Mouse (Mus musculus): ENCODE results near the gene Upb1. TPM values are rescaled to one million over a fixed set of nuclear protein-coding genes. Genes with fewer than 3 reads are reported as not detected.
"Not testable (repeated sequence)": the region's sequence is repeated elsewhere in the genome, so short reads cannot be mapped to it uniquely, and the experiment has no call there.

The Upb1 gene
- polyA plus RNA-seq, 1 experiment from 2014 or later: 0.93 TPM

GRCm38 (mm10) chr10:75390156-75390555 lies 10.8 kb upstream of the Upb1 start:
- Histone ChIP-seq H3K27me3 (ENCODE audit: control insufficient read depth, insufficient read depth, low read length) (no peaks in the 10 kb centered on the region), H3K4me1 (ENCODE audit: control insufficient read depth, insufficient read depth, low read length) (no peaks in the 10 kb centered on the region), H3K9me3 (ENCODE audit: control insufficient read depth, low read length) (no peaks in the 10 kb centered on the region), H3K27ac (ENCODE audit: low read depth, low read length) (no peak overlapping the region), H3K36me3 (ENCODE audit: control insufficient read depth, insufficient read depth, low read length) (no peaks in the 10 kb centered on the region), H3K4me3 (ENCODE audit: low read length) (no peak overlapping the region), H3K4me2 (replicated peaks; ENCODE audit: low read depth, low read length) (no peak overlapping the region), H3K9ac (ENCODE audit: low read depth, low read length) (no peak overlapping the region)
- no peak for ATAC-seq (ENCODE audit: low FRiP score, low TSS enrichment)
- WGBS: 93% methylated on average over 2 of the region's 2 CpGs

GRCm38 (mm10) chr10:75390832-75391231 lies 10.1 kb upstream of the Upb1 start:
- Histone ChIP-seq H3K27me3 (ENCODE audit: control insufficient read depth, insufficient read depth, low read length) (no peaks in the 10 kb centered on the region), H3K9ac (ENCODE audit: low read depth, low read length) (no peak overlapping the region), H3K4me2 (replicated peaks; ENCODE audit: low read depth, low read length) (no peak overlapping the region), H3K4me1 (ENCODE audit: control insufficient read depth, insufficient read depth, low read length) (no peaks in the 10 kb centered on the region), H3K36me3 (ENCODE audit: control insufficient read depth, insufficient read depth, low read length) (no peaks in the 10 kb centered on the region), H3K9me3 (ENCODE audit: control insufficient read depth, low read length) (no peaks in the 10 kb centered on the region), H3K4me3 (ENCODE audit: low read length) (no peak overlapping the region), H3K27ac (ENCODE audit: low read depth, low read length) (no peak overlapping the region)
- no peak for ATAC-seq (ENCODE audit: low FRiP score, low TSS enrichment)
- WGBS: 86% methylated on average over 4 of the region's 4 CpGs

- Histone ChIP-seq H3K27me3 (ENCODE audit: control insufficient read depth, insufficient read depth, low read length) (no peaks in the 10 kb centered on the region), H3K4me3 (ENCODE audit: low read length) (no peak overlapping the region), H3K9me3 (ENCODE audit: control insufficient read depth, low read length) (no peaks in the 10 kb centered on the region), H3K9ac (ENCODE audit: low read depth, low read length) (no peak overlapping the region), H3K27ac (ENCODE audit: low read depth, low read length) (no peak overlapping the region), H3K36me3 (ENCODE audit: control insufficient read depth, insufficient read depth, low read length) (no peaks in the 10 kb centered on the region), H3K4me1 (ENCODE audit: control insufficient read depth, insufficient read depth, low read length) (no peaks in the 10 kb centered on the region), H3K4me2 (replicated peaks; ENCODE audit: low read depth, low read length) (no peak overlapping the region)
- no peak for ATAC-seq (ENCODE audit: low FRiP score, low TSS enrichment)
- WGBS: 86% methylated on average over 8 of the region's 8 CpGs
Observed at GRCm38 (mm10) chr10:75394796-75395195, 6.1 kb upstream of the Upb1 start.

- no peak overlapping the region for H3K4me2 ChIP-seq (replicated peaks; ENCODE audit: low read depth, low read length)
- WGBS: 57% methylated on average over 14 of the region's 14 CpGs
- ATAC-seq (ENCODE audit: low FRiP score, low TSS enrichment): no peak
- no peaks in the 10 kb centered on the region for H3K27me3 ChIP-seq (ENCODE audit: control insufficient read depth, insufficient read depth, low read length)
- no peaks in the 10 kb centered on the region for H3K36me3 ChIP-seq (ENCODE audit: control insufficient read depth, insufficient read depth, low read length)
- no peak overlapping the region for H3K4me3 ChIP-seq (ENCODE audit: low read length)
- no peaks in the 10 kb centered on the region for H3K4me1 ChIP-seq (ENCODE audit: control insufficient read depth, insufficient read depth, low read length)
- no peak overlapping the region for H3K9ac ChIP-seq (ENCODE audit: low read depth, low read length)
- H3K27ac ChIP-seq (ENCODE audit: low read depth, low read length): no peak overlapping the region
- no peaks in the 10 kb centered on the region for H3K9me3 ChIP-seq (ENCODE audit: control insufficient read depth, low read length)
Observed at GRCm38 (mm10) chr10:75396966-75397365, 3.9 kb upstream of the Upb1 start.

GRCm38 (mm10) chr10:75405916-75406315 lies 5.0 kb downstream of the Upb1 start:
- H3K4me3 ChIP-seq (ENCODE audit: low read length): no peak overlapping the region
- H3K4me2 ChIP-seq (replicated peaks; ENCODE audit: low read depth, low read length): no peak overlapping the region
- H3K9me3 ChIP-seq (ENCODE audit: control insufficient read depth, low read length): no peaks in the 10 kb centered on the region
- no peaks in the 10 kb centered on the region for H3K36me3 ChIP-seq (ENCODE audit: control insufficient read depth, insufficient read depth, low read length)
- H3K4me1 ChIP-seq (ENCODE audit: control insufficient read depth, insufficient read depth, low read length): 0 out of 2 replicates have a peak, but pooled peaks cover under 1% of the 10 kb centered on the region
- H3K27me3 ChIP-seq (ENCODE audit: control insufficient read depth, insufficient read depth, low read length): no peaks in the 10 kb centered on the region
- no peak overlapping the region for H3K9ac ChIP-seq (ENCODE audit: low read depth, low read length)
- H3K27ac ChIP-seq (ENCODE audit: low read depth, low read length): no peak overlapping the region
- 85% methylated on average over 8 of the region's 8 CpGs for WGBS
- no peak for ATAC-seq (ENCODE audit: low FRiP score, low TSS enrichment)

- H3K4me3 ChIP-seq (ENCODE audit: low read length): no peak overlapping the region
- no peak for ATAC-seq (ENCODE audit: low FRiP score, low TSS enrichment)
- no peaks in the 10 kb centered on the region for H3K9me3 ChIP-seq (ENCODE audit: control insufficient read depth, low read length)
- H3K4me2 ChIP-seq (replicated peaks; ENCODE audit: low read depth, low read length): 0 out of 2 replicates have a peak overlapping the region, but pooled peaks have one; percentile 12
- H3K4me1 ChIP-seq (ENCODE audit: control insufficient read depth, insufficient read depth, low read length): 0 out of 2 replicates have a peak, but pooled peaks cover 4% of the 10 kb centered on the region
- no peak overlapping the region for H3K27ac ChIP-seq (ENCODE audit: low read depth, low read length)
- no peak overlapping the region for H3K9ac ChIP-seq (ENCODE audit: low read depth, low read length)
- 47% methylated on average over 13 of the region's 13 CpGs for WGBS
- no peaks in the 10 kb centered on the region for H3K27me3 ChIP-seq (ENCODE audit: control insufficient read depth, insufficient read depth, low read length)
- no peaks in the 10 kb centered on the region for H3K36me3 ChIP-seq (ENCODE audit: control insufficient read depth, insufficient read depth, low read length)
Observed at GRCm38 (mm10) chr10:75406755-75407154, 5.8 kb downstream of the Upb1 start.

GRCm38 (mm10) chr10:75407741-75408140 lies 6.8 kb downstream of the Upb1 start:
- Histone ChIP-seq H3K9me3 (ENCODE audit: control insufficient read depth, low read length) (no peaks in the 10 kb centered on the region), H3K4me1 (ENCODE audit: control insufficient read depth, insufficient read depth, low read length) (0 out of 2 replicates have a peak, but pooled peaks cover 4% of the 10 kb centered on the region), H3K9ac (ENCODE audit: low read depth, low read length) (no peak overlapping the region), H3K27me3 (ENCODE audit: control insufficient read depth, insufficient read depth, low read length) (no peaks in the 10 kb centered on the region), H3K4me2 (replicated peaks; ENCODE audit: low read depth, low read length) (no peak overlapping the region), H3K36me3 (ENCODE audit: control insufficient read depth, insufficient read depth, low read length) (no peaks in the 10 kb centered on the region), H3K27ac (ENCODE audit: low read depth, low read length) (no peak overlapping the region), H3K4me3 (ENCODE audit: low read length) (no peak overlapping the region)
- ATAC-seq (ENCODE audit: low FRiP score, low TSS enrichment): no peak
- WGBS: 81% methylated on average over 4 of the region's 4 CpGs

- not testable (repeated sequence) for H3K27ac ChIP-seq (ENCODE audit: low read depth, low read length); H3K4me3 ChIP-seq (ENCODE audit: low read length); H3K9me3 ChIP-seq (ENCODE audit: control insufficient read depth, low read length); H3K4me1 ChIP-seq (ENCODE audit: control insufficient read depth, insufficient read depth, low read length); H3K36me3 ChIP-seq (ENCODE audit: control insufficient read depth, insufficient read depth, low read length); ATAC-seq (ENCODE audit: low FRiP score, low TSS enrichment); H3K4me2 ChIP-seq (replicated peaks; ENCODE audit: low read depth, low read length); H3K27me3 ChIP-seq (ENCODE audit: control insufficient read depth, insufficient read depth, low read length)
- H3K9ac ChIP-seq (ENCODE audit: low read depth, low read length): peak overlapping the region; percentile 2; the same call in 1 of the 2 replicates
- WGBS: 55% methylated on average over 9 of the region's 10 CpGs
Observed at GRCm38 (mm10) chr10:75411343-75412113, 10.6 kb downstream of the Upb1 start.
